Mouse (Mus musculus) layer of hippocampus, adult 11-12 months (tissue): ENCODE measurements around the gene Mrps23.

Experiments used
- DNase-seq: peaks from one replicate; pipeline ENCODE4 v3.0.0; 2022; ENCODE audit warnings: low spot score

The Mrps23 gene

DNA sequence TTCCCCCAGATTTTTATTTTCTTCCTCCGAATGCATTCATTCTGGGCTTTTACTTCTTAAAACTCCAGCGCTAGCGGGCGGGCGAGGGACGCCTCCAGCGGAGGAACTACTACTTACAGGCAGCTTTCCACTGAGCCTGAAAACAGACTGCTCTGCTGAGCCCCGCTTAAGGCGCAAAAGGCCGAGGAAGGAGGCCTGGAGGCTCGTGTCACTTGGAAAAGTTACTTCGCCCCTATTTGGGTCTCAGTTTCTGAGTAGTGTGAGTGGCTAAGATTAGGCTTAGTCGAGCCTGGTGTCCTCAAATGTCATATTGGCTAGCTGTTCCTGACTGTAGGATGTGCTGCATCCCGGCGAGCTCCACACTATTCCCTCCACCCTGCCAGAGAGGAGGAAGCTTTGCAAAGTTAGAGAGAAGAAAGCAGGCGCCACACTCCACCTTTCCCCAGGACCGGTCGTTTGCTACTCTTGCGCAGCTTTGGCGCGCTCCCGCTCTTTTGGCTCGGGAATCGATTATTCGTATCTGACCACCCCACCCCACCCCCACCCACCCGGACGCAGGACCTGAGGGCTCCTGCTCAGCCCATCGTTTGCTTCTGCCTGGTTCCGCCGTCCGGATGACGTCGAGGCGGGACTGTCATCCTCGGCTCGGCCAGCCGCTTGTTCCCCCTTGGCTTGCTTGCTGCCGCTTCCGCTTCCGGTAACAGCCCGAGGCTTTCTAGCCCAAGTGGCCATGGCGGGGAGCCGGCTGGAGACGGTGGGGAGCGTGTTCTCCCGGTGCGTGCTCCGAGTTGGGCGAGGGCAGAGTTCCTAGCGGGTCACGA is at the start of gene Mrps23:
Mrps23 (plus strand) TSS at position 677 of the 821 bp plus-strand sequence.
- peak; percentile 91 for DNase-seq

DNA sequence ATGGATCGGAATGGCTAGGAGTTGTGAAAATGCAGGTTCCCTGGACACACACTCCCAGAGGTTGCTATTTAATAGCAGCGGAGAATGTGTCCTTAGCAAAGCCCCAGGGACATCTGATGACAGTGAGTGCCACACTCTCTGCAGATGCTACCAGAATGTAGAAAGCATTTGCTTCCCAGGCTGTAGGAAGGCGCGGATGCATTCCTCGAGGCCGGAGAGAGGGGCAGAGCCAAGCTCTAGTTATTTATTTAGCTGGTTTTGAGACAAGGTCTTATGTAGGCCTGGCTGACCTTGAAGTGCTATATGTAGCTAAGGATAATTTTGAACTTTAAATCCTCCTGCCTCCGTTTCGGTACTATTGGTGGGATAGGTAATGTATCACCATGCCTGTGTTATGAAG is 49.7 kb upstream of the Mrps23 start:
- DNase-seq: no peak

DNA sequence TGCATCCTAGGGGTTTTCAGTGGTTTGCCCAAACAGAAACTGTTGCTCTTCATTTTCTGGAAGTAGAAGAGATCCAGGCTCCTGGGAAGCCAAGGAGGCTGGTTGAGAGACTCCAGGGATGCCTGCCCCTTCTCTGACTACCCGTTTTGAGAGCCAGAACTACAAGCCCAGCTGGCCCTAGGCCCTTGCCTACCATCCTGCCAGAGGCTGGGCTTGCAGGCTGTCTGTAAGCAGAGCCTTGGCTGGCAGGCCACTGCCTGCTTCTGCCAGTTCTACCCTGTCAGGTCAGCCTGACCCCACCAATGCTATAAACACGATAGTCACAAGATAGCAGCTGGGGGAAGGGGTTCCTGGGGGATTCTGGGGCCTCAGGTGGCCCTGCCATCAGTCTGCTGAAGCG is 48.7 kb upstream of the Mrps23 start:
- peak; percentile 59 for DNase-seq

DNA sequence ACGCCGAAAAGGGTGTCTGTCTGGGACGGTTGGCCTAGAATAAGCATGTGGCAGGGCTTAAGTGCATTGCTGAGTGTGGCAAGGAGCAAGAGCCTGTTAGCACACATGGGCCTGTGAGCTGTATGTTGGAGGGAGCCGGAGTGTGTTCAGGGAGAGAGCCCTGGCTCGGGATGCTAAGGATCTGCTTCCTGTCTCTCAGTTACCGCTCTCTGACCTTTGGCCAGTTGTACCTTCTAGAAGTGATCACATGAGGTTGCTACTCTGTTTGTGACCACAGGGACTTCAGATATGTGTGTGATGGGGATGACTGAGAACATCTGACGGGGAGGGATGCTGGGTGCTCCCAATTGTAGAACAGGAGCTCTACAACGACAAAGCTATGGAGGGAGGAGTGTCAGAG is 48.2 kb upstream of the Mrps23 start:
- DNase-seq: no peak

DNA sequence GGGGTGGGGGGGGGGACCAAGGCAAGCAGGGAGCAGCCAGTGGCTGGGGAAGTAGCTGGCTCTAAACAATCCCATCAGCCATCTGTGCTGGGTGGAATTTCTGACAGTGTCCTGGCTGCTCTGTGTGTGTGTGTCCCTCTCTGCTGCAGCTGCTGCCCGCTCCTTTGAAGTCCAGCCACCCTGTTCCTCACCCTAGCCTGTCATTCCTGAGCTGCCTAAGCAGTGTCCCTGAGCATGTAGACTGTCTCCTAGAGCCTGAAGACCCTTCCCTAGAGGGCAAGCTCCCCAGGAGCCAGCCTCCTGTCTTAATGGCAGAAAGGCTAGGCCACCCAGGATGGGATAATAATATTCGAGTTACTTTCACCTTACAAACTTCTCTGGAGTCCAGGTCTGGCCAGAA is 47.8 kb upstream of the Mrps23 start:
- no peak for DNase-seq

DNA sequence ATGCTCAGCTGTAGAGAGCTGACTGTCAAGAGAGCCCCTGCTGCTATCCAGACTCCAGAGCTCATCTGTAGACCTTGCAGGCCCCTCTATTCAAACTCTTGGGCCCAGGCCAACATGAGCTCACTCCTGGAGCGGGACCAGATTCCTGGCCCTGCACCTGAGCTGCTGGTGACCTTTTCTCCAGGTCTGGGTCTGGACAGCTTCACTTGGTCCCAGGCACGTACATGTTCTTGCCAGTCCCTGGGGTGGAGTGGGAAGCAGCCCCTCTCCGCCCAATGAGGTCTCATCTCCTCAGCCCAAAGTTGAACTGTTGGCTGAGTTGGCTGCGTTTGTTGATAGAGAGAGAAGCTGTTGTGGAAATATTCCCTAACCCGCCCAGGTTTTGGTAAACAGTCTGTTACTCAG is 45.3 kb upstream of the Mrps23 start:
- no peak for DNase-seq

DNA sequence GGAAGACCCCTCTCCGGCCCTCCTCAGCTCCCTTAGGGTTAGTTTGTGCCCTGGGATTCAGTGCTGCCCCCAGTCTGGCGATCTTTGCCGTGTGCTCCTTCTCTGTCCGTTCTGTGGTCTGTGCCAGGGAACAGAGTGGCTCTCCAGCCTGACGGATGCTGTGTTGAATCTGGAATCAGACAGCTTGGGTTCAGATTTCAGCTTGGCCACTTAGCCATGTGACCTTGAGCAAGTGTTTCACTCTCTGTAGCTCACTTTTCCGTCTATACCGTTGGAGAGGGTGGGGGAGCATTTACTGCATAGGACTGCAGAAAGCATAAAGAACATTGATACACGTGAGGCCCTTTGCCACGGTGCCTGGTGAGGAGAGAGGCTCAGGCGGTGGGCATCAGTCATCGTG is 44.8 kb upstream of the Mrps23 start:
- DNase-seq: no peak

DNA sequence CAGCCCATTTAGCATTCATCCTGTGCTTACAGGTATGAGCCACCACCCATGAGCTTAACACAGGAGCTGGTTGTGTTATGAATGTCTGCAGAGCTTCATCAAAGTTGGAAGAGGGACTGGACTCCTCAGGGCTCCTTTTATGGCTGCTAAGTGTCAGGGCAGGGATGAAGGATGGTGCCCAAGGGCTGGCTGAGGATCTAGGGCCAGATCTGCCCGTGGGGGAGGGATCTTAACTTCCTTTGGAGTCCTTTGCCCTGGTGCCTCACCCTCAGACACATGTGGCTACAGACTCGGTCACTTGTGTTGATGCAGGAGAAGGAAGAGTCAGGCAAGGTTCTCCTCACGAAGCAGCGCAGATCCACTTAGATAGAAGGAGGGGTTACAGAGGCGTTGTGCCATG is 43.9 kb upstream of the Mrps23 start:
- no peak for DNase-seq

DNA sequence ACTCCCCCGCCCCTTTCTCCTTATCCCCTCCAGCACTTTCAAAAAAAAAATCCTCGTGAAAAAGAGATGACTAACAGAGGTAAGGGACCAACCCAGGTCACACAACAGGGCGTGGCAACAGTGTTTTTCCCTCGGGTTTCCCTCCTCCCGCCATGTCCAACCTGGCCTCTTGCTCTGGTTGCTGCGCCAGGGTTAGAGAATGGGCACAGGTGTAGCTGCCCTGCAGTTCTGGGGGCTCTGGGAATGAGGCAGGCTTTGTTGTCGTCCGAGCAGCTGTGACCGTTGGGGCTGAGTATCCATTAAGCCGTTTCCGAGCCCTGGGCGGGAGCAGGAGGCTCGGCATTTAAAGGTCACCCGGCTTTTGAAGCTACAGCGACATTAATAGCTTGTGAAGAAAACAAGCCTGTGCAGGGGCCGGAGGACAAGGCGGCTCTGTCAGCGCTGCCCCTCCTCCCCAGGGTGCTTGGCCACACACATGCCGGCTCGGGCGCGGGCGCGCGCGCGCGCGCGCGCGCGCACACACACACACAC is 43.1 kb upstream of the Mrps23 start:
- DNase-seq: peak; percentile 61

DNA sequence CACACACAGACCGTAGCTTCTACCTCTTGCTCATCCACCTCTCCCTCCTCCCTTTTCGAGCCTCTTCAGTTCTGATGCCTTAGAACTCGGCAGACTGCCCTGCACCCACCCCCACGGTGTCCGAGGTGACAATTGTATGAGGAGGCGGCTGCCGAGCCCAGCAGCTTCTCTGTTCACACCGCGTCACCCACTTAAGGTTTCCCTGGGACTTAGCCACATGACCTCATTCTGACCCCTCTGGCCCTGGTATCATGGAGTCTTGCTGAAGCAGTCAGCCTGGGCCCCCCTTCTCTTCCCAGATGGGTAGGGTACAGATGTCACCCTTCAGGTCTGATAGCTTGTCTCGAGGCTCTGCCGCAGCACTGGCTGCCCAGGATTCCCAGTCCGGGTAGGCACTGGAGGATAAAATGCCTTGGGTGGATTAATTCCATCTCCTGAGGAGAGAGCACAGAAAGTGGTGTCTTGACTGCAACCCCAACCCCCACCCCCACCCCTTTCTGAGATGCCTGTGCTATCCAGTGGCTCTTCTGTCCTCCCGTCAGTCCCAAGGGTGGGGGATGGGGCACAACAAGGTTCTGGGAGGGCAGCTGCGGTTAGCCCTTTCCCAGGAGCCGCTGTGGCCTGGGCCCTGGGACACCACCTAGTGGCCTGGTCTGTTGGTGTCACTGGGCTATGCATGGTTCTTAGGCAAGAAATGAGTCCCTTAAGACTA is 42.4 kb upstream of the Mrps23 start:
- peak; percentile 87 for DNase-seq

DNA sequence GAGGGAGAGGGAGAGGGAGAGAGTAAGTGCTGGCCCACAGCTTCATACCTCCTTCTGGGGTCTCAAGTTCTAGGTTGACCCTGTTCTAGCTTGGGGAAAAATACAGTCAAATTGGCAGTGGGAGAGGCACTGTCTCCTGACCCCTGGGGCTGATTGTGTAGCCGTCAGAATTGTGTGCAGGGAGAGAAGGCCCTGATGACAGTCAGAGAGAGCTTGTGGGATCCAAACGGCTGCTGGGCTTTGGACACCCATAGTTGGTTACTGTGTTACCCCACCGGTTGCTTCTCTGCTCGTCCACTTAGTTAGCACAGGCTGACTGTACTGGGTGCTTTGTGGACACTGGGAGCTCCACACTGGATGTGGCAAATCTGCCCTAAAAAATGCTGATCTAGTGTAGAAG is 41.4 kb upstream of the Mrps23 start:
- no peak for DNase-seq

DNA sequence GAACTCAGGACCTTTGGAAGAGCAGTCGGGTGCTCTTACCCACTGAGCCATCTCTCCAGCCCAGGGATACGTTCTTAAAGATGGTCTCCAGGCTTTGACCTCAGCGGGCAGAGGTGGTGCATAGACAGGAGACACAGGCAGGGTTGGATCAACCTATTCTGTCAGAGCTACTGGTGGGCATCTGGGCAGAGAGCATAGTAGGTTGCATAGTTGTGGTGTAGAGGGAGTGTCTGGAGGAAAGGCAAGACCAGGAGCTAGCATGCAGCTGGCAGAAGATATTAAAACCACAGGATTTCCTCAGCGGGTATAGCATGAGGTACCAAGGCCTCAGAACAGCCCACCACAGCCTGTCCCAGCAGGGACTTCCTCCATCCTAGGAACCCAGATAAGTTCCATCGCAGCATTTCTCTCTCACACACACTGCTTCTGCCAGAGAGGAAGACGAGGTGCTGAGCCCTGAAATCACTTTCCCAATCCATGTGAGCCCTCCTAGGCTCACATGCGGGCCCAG is 39.9 kb upstream of the Mrps23 start:
- no peak for DNase-seq

DNA sequence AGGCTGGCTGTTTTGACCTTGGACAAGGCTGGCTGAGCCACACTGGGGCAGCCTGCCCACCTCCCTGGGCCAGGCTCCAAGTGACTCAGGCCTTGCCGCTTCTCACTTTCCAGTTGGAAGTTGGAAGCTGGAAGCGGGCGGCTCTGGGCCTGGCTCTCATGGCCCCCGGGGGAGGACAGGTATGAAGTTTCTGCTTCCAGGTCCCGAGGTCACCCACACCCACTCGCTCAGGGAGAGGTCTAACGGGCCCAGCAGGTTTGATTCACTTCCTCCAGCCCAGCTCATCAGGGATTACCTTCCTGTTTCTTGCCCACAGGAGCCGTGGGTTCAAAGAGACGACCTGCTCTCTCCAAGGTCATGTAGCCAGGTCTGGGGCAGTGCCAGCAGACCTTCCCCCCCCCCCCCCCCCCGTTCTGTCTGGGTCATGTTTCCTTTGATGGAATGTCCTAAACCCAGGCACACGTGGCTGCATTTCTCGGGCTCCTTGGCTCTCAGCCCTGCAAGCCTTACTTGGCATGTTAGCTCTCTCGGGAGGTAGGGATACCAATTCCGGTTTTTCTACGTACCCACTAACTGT is 39.3 kb upstream of the Mrps23 start:
- DNase-seq: no peak

DNA sequence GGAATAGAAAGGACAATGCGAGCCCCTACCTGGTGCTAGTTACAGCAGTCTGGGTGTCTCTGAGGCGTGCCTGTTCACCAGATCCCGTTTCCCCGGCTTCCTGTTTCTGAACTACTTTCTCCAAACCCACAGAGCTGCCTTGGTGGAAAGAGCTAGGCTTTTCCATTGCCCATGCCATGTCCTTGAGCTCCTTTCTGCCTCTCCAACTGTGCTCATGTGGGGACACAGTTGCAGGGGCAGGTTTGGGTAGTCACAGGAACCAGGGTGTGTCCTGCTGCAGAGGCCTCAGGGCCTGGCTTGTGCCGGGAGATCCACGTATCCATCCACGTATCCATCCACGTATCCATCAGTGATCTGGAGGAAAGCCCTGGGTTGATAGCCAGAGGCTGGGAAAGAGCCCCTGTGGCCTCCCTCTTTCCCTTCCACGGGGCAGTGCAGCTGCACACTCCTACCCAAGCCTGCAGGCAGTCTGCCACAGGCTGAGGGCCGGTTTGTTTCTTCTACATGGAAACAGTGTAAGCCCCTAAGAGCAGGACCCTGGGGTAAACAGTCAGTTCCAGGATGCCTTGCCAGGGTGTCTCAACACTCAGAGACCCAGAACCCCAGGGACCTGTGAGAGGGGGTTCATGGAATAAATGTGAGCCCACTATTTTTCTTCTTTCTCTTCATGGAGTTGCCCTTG is 38.4 kb upstream of the Mrps23 start:
- no peak for DNase-seq

DNA sequence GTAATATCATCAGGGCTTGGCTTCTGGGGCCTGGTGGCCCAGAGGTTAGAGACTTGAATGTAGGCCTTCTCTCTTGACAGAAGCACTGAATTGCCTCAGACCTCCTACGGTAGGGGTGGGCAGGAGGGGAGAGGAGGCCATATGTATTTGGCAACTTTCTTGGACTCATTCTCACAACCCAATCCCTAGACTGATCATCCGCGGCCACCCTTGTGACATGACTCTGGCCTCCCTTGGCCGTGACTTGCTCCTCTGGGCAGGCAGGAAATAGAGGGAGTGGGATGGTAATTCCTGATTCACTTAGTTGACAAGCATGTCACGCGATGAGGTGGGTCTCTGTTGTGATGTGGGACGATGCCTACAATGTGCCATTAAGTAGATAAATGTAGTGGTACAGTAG is 37.7 kb upstream of the Mrps23 start:
- DNase-seq: no peak

DNA sequence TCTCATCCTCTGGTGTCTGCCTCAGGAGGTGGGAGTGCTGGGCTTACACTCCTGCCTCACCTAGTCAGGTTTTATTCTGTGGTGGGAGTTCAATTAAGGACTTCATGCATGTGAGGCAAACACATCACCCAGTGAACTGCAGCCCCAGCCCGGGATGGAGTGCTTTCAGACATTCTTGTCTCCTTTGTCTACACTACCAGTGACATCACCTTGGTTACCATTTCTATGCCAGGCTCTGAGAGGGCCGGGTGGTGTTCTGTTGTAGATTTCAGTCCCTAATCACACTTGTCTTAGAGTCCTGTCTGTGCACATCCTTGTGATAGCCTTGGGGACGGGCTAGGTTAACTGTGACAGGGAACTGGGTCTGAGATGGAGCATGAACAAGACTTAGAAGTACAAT is 35.6 kb upstream of the Mrps23 start:
- no peak for DNase-seq

DNA sequence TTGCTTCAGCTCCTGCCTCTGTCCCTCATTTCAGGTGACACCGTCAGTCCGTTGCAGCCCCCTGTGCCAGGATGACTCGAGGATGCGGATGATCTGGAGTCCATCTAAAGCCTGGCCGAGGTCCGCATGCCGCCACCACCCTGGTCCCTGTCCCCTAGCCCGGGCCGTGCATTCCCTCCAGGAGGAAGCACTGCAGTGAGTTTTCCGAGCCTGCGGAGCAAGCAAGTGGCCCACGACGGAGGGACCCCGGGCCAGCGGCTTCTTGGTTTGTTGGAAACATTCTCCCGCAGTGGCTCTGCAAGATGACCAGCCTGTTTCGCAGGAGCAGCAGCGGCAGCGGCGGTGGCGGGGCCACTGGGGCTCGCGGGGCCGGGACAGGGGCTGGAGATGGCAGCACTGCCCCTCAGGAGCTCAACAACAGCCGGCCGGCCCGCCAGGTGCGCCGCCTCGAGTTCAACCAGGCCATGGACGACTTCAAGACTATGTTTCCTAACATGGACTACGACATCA is 34.6 kb upstream of the Mrps23 start:
- DNase-seq: no peak

DNA sequence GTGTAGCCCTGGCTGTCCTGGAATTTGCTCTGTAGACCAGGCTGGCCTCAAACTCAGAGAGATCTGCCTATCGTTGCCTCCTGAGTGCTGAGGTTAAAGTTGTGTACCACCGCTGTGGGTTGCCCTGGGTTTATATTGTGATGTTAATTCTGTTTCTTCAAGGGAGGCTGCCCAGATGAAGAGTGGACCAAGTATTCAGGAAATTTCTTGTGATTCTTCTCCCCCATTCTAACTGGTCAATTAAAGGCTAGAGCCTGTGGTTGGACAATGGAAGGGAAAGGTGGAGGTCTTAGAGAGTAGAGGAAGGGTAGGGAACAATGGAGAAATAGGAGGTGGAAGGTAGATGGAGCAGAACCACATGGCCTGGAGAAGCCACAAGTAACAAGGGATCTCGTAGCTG is 33.6 kb upstream of the Mrps23 start:
- DNase-seq: no peak

DNA sequence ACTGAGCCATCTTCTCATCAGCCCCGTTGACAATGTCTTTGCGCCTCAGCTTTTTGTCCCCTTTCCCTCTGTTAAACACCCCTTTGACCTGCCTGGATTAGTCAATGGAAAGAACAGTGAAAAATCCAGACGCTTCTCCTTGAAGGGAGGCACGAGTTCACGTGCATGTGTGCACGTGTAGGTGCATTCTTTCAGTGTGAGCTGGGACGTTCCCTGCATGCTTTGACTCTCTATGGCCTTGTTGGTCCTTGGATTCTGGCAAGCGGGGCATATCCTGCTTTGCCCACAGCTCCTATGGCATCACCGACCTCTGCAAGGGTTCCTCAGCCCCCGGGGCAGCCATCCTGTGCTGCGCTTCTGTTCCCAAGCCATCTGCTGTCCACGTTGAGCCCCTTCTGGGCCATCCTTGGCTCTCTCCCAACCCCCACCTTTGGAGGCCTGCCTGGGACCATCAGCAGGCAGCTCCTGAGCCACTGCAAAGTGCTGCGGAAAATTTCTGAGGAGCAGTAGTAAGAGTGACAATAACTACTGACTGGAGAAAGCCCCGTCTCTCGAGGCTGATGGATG is 32.2 kb upstream of the Mrps23 start:
- no peak for DNase-seq

DNA sequence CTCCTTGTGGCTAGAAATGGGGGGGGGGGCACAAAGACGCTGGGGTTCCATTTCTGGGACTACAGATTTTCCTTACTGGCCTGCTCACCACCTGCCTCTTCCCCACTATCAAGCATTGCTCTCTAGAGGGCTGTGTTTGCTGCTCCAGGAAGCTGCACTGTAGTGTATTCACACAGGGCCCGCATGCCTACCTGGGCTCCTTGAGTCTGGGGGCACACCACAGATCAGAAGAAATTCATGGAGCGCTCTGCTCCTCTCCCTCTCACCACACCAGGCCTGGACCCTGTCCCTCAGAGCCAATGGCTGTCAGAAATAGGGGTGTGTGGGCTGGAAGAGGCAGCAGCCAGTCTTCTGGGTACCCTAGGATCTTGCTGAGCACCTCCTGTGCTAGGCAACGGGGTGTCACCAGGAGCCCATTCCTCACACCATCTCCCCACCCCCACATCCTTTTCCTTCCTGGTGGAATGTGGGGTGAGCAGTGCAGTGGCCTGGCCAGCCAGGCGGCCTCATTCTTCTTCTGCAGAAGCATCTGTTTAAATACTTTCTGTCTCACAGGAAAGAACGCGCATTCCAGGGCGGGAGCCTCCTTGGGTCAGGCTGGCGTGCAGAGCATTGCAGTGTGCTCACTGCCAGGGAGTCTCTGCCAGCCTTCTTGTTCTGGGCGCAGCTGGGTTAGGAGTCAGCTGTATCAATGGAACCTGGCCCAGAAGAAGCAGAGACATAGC is 31.4 kb upstream of the Mrps23 start:
- no peak for DNase-seq
